Mouse (Mus musculus) c-Kit-positive CD71-positive TER-119-negative erythroid progenitor cells, embryonic 14.5 days (primary cell): ENCODE results near the gene Rln1.

ENCODE experiments used
- DNase-seq: peaks from one replicate; pipeline ENCODE4 v3.0.0-alpha.2; 2013; ENCODE audit warnings: low read depth

Rln1 gene

GRCm38 (mm10) chr19:29361468-29362130 is 27.1 kb upstream of the Rln1 start:
- peak; percentile 94 for DNase-seq

- DNase-seq, result no peak
Observed at GRCm38 (mm10) chr19:29360251-29360650, 25.8 kb upstream of the Rln1 start.

GRCm38 (mm10) chr19:29356281-29356680 is 21.8 kb upstream of the Rln1 start:
- no peak for DNase-seq

- peak; percentile 83 for DNase-seq
Observed at GRCm38 (mm10) chr19:29354895-29355877, 20.7 kb upstream of the Rln1 start.

GRCm38 (mm10) chr19:29350991-29351390 is 16.5 kb upstream of the Rln1 start:
- DNase-seq, result no peak

GRCm38 (mm10) chr19:29345636-29346035 is 11.2 kb upstream of the Rln1 start:
- DNase-seq, result no peak

- DNase-seq, result no peak
Observed at GRCm38 (mm10) chr19:29344868-29345267, 10.4 kb upstream of the Rln1 start.

- no peak for DNase-seq
Observed at GRCm38 (mm10) chr19:29342281-29342680, 7.8 kb upstream of the Rln1 start.

- DNase-seq, result no peak
Observed at GRCm38 (mm10) chr19:29341029-29341428, 6.6 kb upstream of the Rln1 start.

GRCm38 (mm10) chr19:29336624-29337023 is 2.2 kb upstream of the Rln1 start:
- no peak for DNase-seq

- DNase-seq, result no peak
Observed at GRCm38 (mm10) chr19:29326822-29327552, 7.5 kb downstream of the Rln1 start.

GRCm38 (mm10) chr19:29326396-29326795 is 8.1 kb downstream of the Rln1 start:
- no peak for DNase-seq

- no peak for DNase-seq
Observed at GRCm38 (mm10) chr19:29325852-29326180, 8.7 kb downstream of the Rln1 start.

GRCm38 (mm10) chr19:29325053-29325851 is 9.2 kb downstream of the Rln1 start, which contains the start of gene Insl6:
Gene Insl6, minus strand, starts transcription at chr19:29325356.
- DNase-seq, result peak; percentile 50

GRCm38 (mm10) chr19:29323416-29324049 is 10.9 kb downstream of the Rln1 start:
- DNase-seq, result no peak

- no peak for DNase-seq
Observed at GRCm38 (mm10) chr19:29312661-29313060, 21.8 kb downstream of the Rln1 start.

GRCm38 (mm10) chr19:29311791-29312190 is 22.7 kb downstream of the Rln1 start:
- no peak for DNase-seq

- no peak for DNase-seq
Observed at GRCm38 (mm10) chr19:29308832-29309231, 25.6 kb downstream of the Rln1 start.

- no peak for DNase-seq
Observed at GRCm38 (mm10) chr19:29302119-29302518, 32.4 kb downstream of the Rln1 start.

GRCm38 (mm10) chr19:29300919-29301318 is 33.6 kb downstream of the Rln1 start:
- no peak for DNase-seq

GRCm38 (mm10) chr19:29297366-29297765 is 37.1 kb downstream of the Rln1 start:
- no peak for DNase-seq
